Mouse (Mus musculus) brain, embryonic 14.5 days (tissue): ENCODE measurements at regions not wholly inside any gene's neighbourhood (a gene's known extent, or its start where the extent isn't known, plus 50 kb on each side); places are given as distances from the start of the nearest gene placed in this dataset.

Source experiments
- CTCF ChIP-seq: fragments of 200-500 bp; IDR thresholded peaks from 2 replicates; pipeline ENCODE4 v1.5.1; 2012; ENCODE audit warnings: inconsistent platforms, mild to moderate bottlenecking, moderate library complexity, borderline replicate concordance; ENCODE audit not compliant: insufficient read depth, insufficient read length; ENCODE audit errors: extremely low read depth
- POLR2A ChIP-seq: fragments of 200-500 bp; IDR thresholded peaks from 2 replicates; pipeline ENCODE4 v1.6.1; 2012; ENCODE audit warnings: mild to moderate bottlenecking, inconsistent platforms, borderline replicate concordance; ENCODE audit not compliant: poor library complexity, insufficient read depth, insufficient read length, severe bottlenecking; ENCODE audit errors: extremely low read depth

DNA sequence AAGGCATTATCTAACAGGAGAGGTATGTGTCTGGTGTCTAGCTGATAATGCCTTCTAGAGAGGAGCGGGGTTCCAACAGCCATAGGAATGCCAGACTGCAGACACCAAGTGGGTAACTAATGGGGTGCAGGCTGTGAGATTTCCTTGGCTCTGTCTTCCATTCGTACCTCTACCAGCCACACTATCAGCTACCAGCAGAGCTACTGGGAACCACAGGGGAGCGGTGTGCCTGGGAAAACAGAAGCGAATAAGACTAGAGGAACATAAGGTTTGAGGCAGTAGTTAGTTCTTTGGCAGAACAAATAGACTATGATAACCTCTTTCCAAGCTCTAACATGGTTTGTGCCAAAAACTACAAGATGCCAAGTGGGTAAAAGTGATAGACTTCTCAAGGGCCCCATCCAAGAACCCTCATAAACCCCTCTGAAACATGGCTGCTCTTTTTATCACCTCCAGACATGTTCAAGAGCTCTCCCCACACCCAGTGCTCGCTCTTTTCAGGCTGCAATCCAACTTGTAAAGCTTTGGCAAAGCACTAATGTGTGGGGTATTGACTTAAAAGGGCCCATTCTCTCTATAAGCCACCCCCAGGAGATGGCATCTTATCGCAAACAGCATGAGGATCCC lies 126.3 kb upstream of the Cdc42ep3 start:
- TF ChIP-seq POLR2A (no peak), CTCF (no peak)
